Mouse (Mus musculus) v-Abl transformed pro-B cells (cell line): ENCODE measurements at regions not wholly inside any gene's neighbourhood (a gene's known extent, or its start where the extent isn't known, plus 50 kb on each side); places are given as distances from the start of the nearest gene placed in this dataset.

Experiments used
- in situ Hi-C, 2 experiments: fragments of 400-800 bp; cut with MboI; formaldehyde crosslinking; loops; one replicate each; pipeline ENCODE4 v1.15.1; 2025; ENCODE audit not compliant: unreplicated experiment in 2 of 2

DNA sequence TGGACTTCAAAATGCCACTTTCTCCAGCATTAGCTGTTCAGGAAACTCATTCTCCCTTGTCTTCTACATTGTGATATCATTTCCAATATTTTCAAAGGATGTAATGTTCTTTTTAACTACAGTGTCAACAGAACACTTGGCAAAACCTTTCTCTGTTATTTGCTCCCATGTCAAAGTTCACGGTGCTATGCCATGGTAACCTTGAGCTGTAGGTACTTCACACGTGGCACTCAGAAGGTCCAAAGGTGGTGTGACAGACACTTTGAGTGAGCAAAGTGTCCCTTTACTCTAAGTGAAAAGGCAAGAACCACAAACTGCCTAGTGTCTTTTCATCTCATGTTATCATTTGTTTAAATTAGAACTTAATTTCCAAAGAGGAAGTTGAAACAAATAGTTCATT lies 53.3 kb upstream of the Tram2 start:
- in situ Hi-C loops: no loop called here

DNA sequence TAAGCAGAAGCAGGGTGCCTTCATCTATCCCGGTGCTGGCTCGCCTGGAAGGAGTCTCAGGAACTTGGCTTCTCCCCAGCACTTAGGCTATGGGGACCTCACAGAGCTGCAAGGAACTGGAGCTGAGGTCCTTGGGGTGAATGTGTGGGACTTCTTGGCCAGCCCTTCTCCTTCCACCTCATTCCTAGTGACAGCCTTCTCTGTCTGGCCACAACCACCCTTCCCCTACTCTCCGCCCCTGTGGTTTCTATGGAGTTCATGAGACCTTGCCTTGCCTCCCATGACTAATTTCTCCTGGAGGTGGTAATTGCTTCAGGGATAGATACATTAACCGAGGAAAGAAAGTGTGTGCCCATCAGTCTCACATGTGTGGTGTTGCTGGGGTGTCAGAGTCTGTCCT lies 67.9 kb upstream of the Tram2 start:
- in situ Hi-C loops: no loop called here

DNA sequence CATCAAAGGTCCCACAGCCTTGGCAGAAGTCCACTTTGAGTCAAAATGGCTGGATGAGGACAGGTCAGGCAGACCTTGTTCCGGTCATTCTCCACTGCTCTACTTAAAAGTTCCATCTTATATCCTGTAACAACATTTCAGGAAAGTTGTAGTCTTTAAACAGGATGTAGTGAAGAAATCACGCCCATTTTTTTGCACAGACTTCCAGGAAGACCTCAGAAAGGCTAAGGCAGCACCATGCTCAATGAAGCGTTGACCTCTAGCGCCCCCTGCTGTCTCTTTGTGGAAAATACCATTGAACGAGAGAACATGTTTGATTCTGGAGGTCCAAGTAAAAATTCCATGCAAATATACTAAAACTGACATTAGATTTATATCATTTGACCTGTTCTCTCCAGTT lies 56.6 kb upstream of the Tmem14a start:
- in situ Hi-C loops: loop anchor here (5.0 to 25.0 kb wide), 3 partner anchors 224 to 849 kb away; partner anchors contain the start of gene Pkhd1 (in 2 of the 2)

DNA sequence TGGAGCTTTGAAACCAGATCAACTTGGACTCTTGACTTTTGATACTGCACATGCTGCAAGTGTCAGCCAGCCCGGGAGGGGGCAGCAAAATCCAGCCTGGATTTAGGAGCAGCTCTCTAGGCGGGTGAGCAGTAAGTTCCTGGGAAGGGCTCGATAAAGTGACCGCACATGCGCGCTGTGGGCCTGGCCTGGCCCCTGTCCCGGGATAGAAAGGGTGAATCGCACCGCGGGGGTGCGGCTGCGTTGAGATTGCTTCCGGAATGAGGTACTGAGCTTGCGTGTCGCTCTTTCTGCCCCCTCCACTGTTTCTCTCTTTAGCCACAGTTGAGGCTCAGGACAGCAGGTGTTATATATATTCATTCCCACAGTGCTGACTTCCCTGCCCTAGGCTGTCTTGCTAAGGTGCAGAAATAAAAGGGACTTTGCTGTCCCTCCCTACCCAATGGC lies 52.1 kb upstream of the Tmem14a start:
- in situ Hi-C loops: loop anchor here (25.0 kb wide), 2 partner anchors 554 to 854 kb away; partner anchors contain the start of gene Pkhd1 (in 2 of the 2)

DNA sequence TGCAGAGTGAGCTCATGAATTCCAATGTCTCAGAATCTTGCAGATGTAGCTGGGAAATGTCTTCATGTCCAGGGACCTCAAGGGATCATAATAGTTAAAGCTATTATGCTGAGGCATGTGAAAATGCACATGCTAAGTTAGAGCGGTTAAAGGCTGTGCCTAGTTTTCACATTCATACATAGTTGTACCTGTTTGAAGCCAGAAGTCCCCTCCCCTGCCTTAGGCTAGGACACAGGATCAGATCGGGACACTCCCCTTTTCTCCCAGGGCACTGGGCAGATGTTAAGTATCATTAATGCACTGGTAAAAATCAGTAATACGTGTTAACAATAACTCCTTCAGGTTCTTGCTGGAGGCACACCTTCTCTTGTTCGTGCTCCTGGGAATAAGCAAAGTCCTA lies 51.6 kb upstream of the Tmem14a start:
- in situ Hi-C loops: loop anchor here (25.0 kb wide), 2 partner anchors 554 to 854 kb away; partner anchors contain the start of gene Pkhd1 (in 2 of the 2)
